Mouse (Mus musculus) stomach, postnatal 0 days (tissue): ENCODE data around the gene Fmn2. TPM values are rescaled to one million over a fixed set of nuclear protein-coding genes. Genes with fewer than 3 reads are reported as not detected.

Experiments
- ATAC-seq: fragments of 200-750 bp; cut with Nextera tagmentation; 2 replicates; pipeline ENCODE4 v1.8.0; 2017; ENCODE audit not compliant: low FRiP score, low TSS enrichment
- DNase-seq: peaks from one replicate; pipeline ENCODE4 v3.0.0-alpha.2; 2016; ENCODE audit warnings: low spot score
- H3K27ac ChIP-seq: fragments of 300-500 bp; sonication (generic); replicated peaks from 2 replicates; pipeline ENCODE4 v1.5.1; 2014; ENCODE audit warnings: mild to moderate bottlenecking, control low read depth
- H3K27me3 ChIP-seq: fragments of 300-500 bp; sonication (generic); 2 replicates; pipeline ENCODE4 v1.6.1; 2014; ENCODE audit warnings: low read length; ENCODE audit not compliant: control insufficient read depth, insufficient read depth
- H3K36me3 ChIP-seq: fragments of 300-500 bp; sonication (generic); 2 replicates; pipeline ENCODE4 v1.6.1; 2014; ENCODE audit warnings: low read length, mixed read lengths; ENCODE audit not compliant: control insufficient read depth, insufficient read depth
- H3K4me1 ChIP-seq: fragments of 300-500 bp; sonication (generic); replicated peaks from 2 replicates; pipeline ENCODE4 v1.6.1; 2014; ENCODE audit warnings: antibody characterized with exemption; ENCODE audit not compliant: control insufficient read depth, insufficient read depth
- H3K4me2 ChIP-seq: fragments of 300-500 bp; sonication (generic); replicated peaks from 2 replicates; pipeline ENCODE4 v1.6.1; 2014; ENCODE audit warnings: low read depth, mild to moderate bottlenecking, control low read depth, moderate library complexity
- H3K4me3 ChIP-seq: fragments of 300-500 bp; sonication (generic); 2 replicates; pipeline ENCODE4 v1.5.1; 2014; ENCODE audit warnings: low read depth, low read length, control low read depth
- H3K9ac ChIP-seq: fragments of 300-500 bp; sonication (generic); 2 replicates; pipeline ENCODE4 v1.6.1; 2014; ENCODE audit warnings: mild to moderate bottlenecking, low read length, control low read depth, mixed read lengths
- H3K9me3 ChIP-seq: fragments of 300-500 bp; sonication (generic); 2 replicates; pipeline ENCODE4 v1.6.1; 2016; ENCODE audit warnings: low read length; ENCODE audit not compliant: control insufficient read depth
- CTCF ChIP-seq: IDR thresholded peaks from 2 replicates; pipeline ENCODE4 v1.5.1; 2016; ENCODE audit warnings: antibody characterized with exemption, low read depth, mild to moderate bottlenecking, moderate library complexity
- EP300 ChIP-seq: optimal IDR thresholded peaks from 2 replicates; pipeline ENCODE3; 2016; ENCODE audit warnings: antibody characterized with exemption
- WGBS: fragments of 180-500 bp; shearing (Covaris S2); extraction: QIAGEN DNeasy Blood & Tissue Kit; methylation state at CpG from one replicate; pipeline ENCODE4 v1.1.7; 2014; 5-methylcytosine and 5-hydroxymethylcytosine counted together
- polyA plus RNA-seq: library from polyadenylated mRNA; unstranded; fragments of >200 nt; fragmentation: Nextera tagmentation; extraction: Ambion mirVana; gene quantifications from 2 replicates; pipeline ENCODE4 v1.2.1, GENCODE M21; 2015

The Fmn2 gene
- polyA plus RNA-seq, 1 experiment from 2014 or later, result 0.67 TPM

DNA sequence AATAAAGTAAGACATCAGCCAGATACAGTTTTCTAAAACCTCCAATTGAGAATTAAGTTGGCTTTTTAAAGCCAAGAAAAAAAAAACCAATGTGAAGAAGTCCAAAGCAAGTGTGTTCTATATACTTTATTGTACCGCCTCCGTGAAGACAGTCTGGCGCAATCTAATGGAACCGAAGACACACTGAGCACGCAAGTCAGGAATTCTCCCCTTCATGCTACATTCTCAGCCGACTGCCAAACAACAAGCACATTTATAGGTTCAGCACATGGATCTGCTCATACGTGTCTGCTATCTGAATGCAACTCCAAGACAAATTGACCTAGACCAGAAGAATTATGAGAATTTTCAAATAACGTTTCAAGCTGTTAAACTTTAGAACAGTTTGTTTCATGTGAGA lies 169.2 kb downstream of the Fmn2 start:
- H3K4me1 ChIP-seq, result no peaks in the 10 kb centered on the region
- ATAC-seq (no peak), DNase-seq (no peak)
- WGBS, result 68% methylated on average over 8 of the region's 8 CpGs
- no peak for TF ChIP-seq EP300
- TF ChIP-seq CTCF, result no peak
- no peak overlapping the region for H3K9ac ChIP-seq
- no peaks in the 10 kb centered on the region for H3K9me3 ChIP-seq
- no peak overlapping the region for H3K4me2 ChIP-seq
- no peaks in the 10 kb centered on the region for H3K27me3 ChIP-seq
- H3K27ac ChIP-seq, result no peak overlapping the region
- no peak overlapping the region for H3K4me3 ChIP-seq
- no peaks in the 10 kb centered on the region for H3K36me3 ChIP-seq

DNA sequence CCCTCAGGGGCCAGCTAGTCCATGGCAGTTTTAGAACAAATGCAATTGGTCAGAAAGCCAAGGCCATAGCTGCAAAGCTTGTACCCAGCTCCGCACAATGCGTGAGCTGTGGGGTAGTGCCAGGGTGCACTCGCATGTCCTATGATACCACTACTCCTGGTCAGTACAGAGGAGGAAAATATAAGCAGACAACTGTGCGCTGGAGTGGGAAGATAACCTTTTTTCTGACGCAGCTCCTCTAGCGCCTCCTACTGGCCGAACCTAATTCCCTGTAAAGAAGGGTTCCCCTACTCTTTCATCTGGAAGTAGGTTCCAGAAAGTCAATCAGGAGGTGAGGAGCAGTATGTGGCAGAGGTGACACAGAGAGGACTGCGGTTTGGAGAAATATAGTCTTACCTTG lies 173.0 kb downstream of the Fmn2 start:
- no peak overlapping the region for H3K27ac ChIP-seq
- TF ChIP-seq CTCF (peak; percentile 56), EP300 (no peak)
- 59% methylated on average over 8 of the region's 8 CpGs for WGBS

DNA sequence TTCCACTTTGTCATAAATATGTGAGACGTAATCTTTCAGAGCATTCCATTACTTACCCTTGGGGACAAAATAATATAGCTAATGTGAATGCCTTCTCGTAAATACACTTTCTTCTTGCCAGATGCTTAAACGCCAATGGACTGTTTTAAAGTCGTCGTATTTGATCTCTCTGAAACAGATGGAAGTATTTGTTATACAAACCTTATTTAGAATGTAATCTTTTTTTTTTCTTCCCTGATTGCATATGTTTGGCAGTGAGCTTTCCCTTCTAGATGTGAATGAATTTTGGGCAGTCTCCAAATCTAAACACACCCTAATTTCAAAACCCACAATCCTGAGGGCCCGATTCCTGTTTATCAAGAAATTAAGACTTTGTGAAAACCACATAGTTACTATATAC lies 173.7 kb downstream of the Fmn2 start:
- Histone ChIP-seq H3K27ac (no peak overlapping the region), H3K36me3 (no peaks in the 10 kb centered on the region), H3K27me3 (no peaks in the 10 kb centered on the region), H3K9me3 (no peaks in the 10 kb centered on the region), H3K9ac (no peak overlapping the region), H3K4me1 (0 out of 2 replicates have a peak, but pooled peaks cover 3% of the 10 kb centered on the region), H3K4me3 (no peak overlapping the region), H3K4me2 (no peak overlapping the region)
- no peak for DNase-seq
- TF ChIP-seq CTCF, result no peak
- TF ChIP-seq EP300, result no peak
- ATAC-seq, result no peak
- WGBS, result 41% methylated on average over 6 of the region's 6 CpGs

More for the DNA sequence above, 173.0 kb downstream of the Fmn2 start:
- H3K9me3 ChIP-seq, result no peaks in the 10 kb centered on the region
- no peak overlapping the region for H3K9ac ChIP-seq
- H3K4me3 ChIP-seq, result no peak overlapping the region
- ATAC-seq (no peak), DNase-seq (no peak)
- H3K36me3 ChIP-seq, result no peaks in the 10 kb centered on the region
- 0 out of 2 replicates have a peak, but pooled peaks cover 3% of the 10 kb centered on the region for H3K4me1 ChIP-seq
- H3K4me2 ChIP-seq, result no peak overlapping the region
- no peaks in the 10 kb centered on the region for H3K27me3 ChIP-seq

DNA sequence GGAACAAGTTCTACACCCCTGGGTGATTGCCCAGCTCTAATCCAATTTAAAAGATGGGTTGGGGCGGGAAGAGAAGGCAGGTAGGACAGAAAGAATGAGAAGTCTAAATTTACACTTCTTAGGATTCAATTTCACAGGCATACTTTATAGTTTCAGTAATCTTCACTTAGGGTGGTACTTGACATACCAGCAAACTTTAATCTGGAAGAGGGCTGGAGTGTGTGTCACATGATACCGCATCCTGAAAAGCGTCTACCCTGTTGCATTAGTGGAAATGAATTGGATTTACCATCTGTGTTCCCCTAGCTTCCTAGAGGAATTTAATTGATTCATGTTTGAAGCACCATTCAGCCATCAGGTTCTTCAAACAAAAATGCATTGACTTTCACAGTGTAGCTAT lies 174.6 kb downstream of the Fmn2 start:
- Histone ChIP-seq H3K4me3 (no peak overlapping the region), H3K4me1 (0 out of 2 replicates have a peak, but pooled peaks cover 3% of the 10 kb centered on the region), H3K36me3 (no peaks in the 10 kb centered on the region), H3K27ac (no peak overlapping the region), H3K4me2 (no peak overlapping the region), H3K9ac (no peak overlapping the region), H3K27me3 (no peaks in the 10 kb centered on the region), H3K9me3 (no peaks in the 10 kb centered on the region)
- ATAC-seq, result no peak
- 79% methylated on average over 3 of the region's 3 CpGs for WGBS
- no peak for DNase-seq
- TF ChIP-seq EP300 (no peak), CTCF (no peak)

DNA sequence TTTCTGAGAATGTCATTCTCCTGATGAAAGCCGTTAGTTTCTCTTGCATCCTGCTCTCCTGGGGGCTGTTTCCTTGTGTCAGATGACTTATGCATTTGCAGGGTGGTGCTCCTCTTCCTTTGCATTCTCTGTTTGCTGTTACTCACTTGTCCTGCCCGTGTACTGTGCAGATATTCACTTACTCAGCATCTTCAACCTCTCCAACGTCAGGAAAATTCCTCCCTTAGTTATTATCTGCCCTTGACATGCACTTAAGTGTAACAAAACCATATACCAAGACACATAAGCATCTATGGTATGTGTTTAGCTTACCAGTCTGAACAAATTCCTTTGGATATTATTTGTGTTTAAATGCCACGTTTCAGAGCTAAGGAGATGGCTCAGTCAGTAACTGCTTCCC lies 175.6 kb downstream of the Fmn2 start:
- Histone ChIP-seq H3K9ac (no peak overlapping the region), H3K4me2 (no peak overlapping the region), H3K27ac (no peak overlapping the region), H3K4me3 (no peak overlapping the region), H3K4me1 (0 out of 2 replicates have a peak, but pooled peaks cover 3% of the 10 kb centered on the region), H3K27me3 (no peaks in the 10 kb centered on the region), H3K36me3 (no peaks in the 10 kb centered on the region), H3K9me3 (no peaks in the 10 kb centered on the region)
- DNase-seq (no peak), ATAC-seq (no peak)
- WGBS, result 38% methylated on average over 4 of the region's 4 CpGs
- no peak for TF ChIP-seq CTCF
- no peak for TF ChIP-seq EP300

DNA sequence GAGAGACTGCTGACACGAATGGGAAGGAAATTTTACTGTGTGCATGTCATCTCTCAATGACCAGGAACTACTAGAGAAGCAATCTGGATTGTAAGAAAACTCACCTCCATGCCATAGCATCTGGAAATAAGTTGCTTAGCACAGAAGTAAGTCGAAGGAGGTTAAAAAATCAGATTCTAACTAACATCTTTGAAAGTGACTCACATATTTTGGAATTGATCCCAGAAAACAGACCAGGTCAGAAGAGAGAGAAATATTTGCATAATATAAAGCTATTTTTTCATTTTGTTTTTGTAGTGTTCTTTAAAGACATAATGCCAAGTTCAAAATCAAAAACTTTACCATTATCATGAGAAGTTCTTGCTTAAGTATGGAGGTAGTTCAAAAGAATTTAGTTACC lies 187.7 kb downstream of the Fmn2 start:
- Histone ChIP-seq H3K9me3 (no peaks in the 10 kb centered on the region), H3K4me3 (no peak overlapping the region), H3K4me1 (no peaks in the 10 kb centered on the region), H3K27me3 (no peaks in the 10 kb centered on the region), H3K4me2 (no peak overlapping the region), H3K9ac (no peak overlapping the region), H3K36me3 (no peaks in the 10 kb centered on the region), H3K27ac (no peak overlapping the region)
- 60% methylated on average over 2 of the region's 2 CpGs for WGBS
- no peak for ATAC-seq
- no peak for DNase-seq
- TF ChIP-seq EP300 (no peak), CTCF (no peak)
